Mouse (Mus musculus) left cerebral cortex, postnatal 10 days (tissue): ENCODE data around the gene Ablim2. TPM values are rescaled to one million over a fixed set of nuclear protein-coding genes. Genes with fewer than 3 reads are reported as not detected.

Source experiments
- DNase-seq, 2 experiments: peaks; one replicate each; pipeline ENCODE4 v3.0.0; 2021 to 2022; ENCODE audit warnings: low spot score in 2 of 2, mixed read lengths in 1 of 2; ENCODE audit errors: extremely low spot score in 1 of 2
- intact Hi-C: fragments of 180-260 bp; cut with DNase I; formaldehyde crosslinking; loops from one replicate; pipeline ENCODE4 v1.15.1; 2025
- total RNA-seq, 2 experiments: library from RNA; stranded (reverse); gene quantifications; 2 replicates each; pipeline ENCODE4 v1.2.3; 2021

The Ablim2 gene
- total RNA-seq, 2 experiments from 2014 or later, result 73.1 to 80.7 TPM

DNA sequence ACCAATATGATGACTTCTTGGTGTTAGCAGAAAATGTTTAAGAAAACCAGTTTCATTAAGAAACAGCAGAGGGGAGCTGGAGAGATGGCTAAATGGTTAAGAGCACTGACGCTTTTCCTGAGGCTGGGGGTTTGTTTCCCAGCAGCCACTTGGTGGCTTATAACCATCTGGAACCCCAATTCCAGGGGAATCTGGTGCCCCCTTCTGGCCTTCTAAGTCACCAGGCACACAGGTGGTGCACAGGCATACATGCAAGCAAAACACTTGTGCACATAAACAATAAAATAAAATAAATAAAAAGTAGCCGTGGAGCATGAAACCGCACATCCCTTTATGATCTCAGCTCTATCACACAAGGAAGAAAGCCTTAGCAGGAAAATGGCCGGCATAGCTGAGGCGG lies 3.6 kb downstream of the Ablim2 start:
- intact Hi-C loops, result no loop called here

DNA sequence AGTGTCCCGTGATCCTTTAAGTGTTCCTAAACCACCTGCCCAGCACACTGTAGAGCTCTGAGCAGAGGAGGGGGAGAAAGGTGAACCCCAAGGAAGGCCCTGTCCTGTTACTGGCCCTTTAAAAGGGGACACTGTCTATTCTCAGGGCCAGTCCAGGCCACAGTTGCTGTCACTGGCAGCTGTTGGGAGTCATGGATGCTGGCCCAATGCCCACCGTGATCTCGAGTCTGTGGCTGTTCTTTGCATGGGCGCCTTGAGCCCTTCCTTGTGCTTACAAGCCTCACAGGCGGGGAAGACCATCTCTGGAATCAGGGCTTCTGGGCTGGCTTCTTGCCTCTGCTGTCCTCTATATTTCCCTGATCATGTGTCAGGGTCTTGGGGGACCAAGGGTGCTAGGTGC lies 4.7 kb downstream of the Ablim2 start:
- intact Hi-C loops, result no loop called here
- peak in 1 of 2 experiments; percentile 61 for DNase-seq

More for the DNA sequence above, 3.6 kb downstream of the Ablim2 start:
- DNase-seq, result no peak

- intact Hi-C loops, result no loop called here
- DNase-seq, result no peak
Observed at GRCm38 (mm10) chr5:35762850-35763249, 5.2 kb downstream of the Ablim2 start.

DNA sequence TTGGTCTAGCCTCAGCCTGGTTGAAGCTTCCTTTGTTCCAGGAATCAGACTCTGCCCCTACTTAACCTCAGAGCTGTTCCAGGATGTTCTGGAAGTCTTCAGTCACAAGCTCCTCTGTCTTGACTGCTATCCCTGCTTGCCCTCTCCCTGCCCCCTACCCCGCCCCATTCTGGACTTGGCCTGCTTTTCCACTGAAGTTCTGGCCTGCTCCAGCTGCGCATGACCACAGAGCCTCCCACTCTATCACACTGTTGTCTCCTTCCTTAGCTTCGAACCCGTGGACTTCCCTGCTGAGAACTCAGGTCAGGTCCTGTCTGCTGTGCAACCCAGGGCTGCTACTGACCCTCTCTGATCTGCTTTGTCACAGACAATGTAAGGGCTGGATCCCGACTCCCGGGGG lies 8.2 kb downstream of the Ablim2 start:
- intact Hi-C loops, result no loop called here
- no peak for DNase-seq

DNA sequence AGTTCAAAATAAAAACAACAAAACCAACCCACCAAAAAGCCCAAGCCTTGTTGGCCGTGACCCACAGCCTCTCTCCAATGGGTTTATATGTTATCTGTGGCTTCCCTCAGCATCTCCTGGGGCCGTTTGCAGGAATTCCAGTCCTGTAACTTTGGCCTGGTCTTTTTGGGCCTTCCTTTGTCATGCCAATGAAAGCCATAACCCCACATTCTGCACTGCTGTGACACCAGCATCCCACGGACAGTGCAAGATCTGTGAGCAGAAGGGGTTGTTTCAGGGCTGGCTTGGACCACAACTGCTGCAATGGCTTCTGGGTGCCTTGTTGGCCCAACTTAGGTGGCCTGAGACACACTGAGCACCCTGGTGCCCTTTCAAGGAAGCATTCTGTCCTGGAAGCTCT lies 10.8 kb downstream of the Ablim2 start:
- no peak for DNase-seq
- intact Hi-C loops, result no loop called here

- no peak for DNase-seq
- intact Hi-C loops, result no loop called here
Observed at GRCm38 (mm10) chr5:35768997-35769396, 11.3 kb downstream of the Ablim2 start.

GRCm38 (mm10) chr5:35770246-35770645 lies 12.6 kb downstream of the Ablim2 start:
- no peak for DNase-seq
- intact Hi-C loops, result no loop called here

DNA sequence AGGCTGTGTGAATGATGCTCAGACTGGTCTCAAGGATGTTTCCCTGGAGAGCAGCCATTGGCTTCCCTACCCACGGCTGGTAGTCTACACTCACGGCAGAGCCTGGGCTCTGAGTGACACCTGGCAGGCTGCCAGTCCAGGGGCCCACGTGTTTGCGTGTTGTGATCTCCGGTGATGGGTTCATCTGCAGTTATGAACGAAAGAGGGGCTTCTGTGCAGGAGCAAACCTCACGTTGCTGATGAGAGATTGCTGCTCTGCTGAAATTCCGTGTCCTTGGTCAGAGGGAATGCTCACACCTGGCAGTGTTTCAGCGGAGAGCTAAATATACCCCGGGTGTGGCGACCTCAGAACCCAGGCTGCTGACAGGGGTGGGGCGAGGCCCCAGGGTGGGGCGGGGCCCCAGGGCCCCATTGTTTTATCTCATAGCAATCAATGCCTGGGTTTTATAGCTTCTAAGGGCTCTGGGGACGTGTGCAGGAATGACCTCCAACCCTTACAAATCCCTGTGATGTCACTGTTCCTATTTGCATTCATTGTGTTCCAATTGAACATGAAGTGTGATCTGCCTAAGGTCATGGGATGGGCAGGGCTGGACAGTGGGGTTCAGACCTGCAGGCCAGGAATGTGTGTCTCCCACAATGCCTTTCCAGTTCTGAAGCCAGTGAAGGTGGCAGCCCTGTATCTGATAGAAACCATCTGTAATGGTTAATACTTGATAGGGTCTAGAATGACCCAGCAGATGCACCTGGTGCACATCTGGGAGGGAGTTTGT lies 13.4 kb downstream of the Ablim2 start:
- intact Hi-C loops, result no loop called here
- DNase-seq, result no peak

GRCm38 (mm10) chr5:35773274-35774136 lies 15.8 kb downstream of the Ablim2 start:
- DNase-seq, result no peak

DNA sequence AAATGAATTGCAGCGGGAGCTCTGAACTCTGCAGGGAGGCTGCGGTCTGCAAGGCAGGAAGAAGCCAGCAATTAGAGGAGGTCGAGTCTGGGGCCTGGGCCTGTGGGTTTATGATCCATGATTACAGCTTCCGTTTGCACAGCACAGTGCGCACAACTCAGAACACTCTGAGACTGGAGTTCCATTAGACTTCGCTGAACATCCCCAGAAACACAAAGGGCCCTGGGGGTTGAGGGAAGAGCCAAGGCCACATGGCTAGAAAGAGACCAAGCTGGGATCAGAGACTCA lies 16.4 kb downstream of the Ablim2 start:
- DNase-seq, result no peak
- intact Hi-C loops, result no loop called here

More at GRCm38 (mm10) chr5:35773274-35774136, 15.8 kb downstream of the Ablim2 start:
- intact Hi-C loops, result no loop called here

DNA sequence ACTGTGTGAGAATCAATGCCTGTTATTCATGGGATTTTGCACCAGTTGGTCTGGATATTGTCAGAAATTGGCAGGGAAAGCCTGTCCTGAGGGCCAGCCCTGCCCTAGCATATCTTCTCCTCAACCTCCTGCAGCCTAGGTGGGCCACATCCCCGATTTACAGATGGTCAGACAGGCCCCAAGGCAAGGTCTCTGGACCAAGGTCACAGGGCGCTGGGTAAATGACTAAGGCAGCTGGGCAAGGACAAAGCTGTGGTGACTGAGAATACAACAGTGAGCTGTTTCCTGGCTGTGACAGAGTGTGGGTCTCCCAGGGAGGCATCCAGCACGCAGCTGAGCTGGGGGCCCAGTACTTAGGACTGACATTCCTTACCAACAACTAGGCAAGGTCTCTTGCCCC lies 23.4 kb downstream of the Ablim2 start:
- intact Hi-C loops, result no loop called here
- no peak for DNase-seq

GRCm38 (mm10) chr5:35782648-35783180 lies 25.0 kb downstream of the Ablim2 start:
- DNase-seq, result no peak
- intact Hi-C loops, result no loop called here

GRCm38 (mm10) chr5:35785853-35786252 lies 28.2 kb downstream of the Ablim2 start:
- DNase-seq, result no peak
- intact Hi-C loops, result no loop called here

DNA sequence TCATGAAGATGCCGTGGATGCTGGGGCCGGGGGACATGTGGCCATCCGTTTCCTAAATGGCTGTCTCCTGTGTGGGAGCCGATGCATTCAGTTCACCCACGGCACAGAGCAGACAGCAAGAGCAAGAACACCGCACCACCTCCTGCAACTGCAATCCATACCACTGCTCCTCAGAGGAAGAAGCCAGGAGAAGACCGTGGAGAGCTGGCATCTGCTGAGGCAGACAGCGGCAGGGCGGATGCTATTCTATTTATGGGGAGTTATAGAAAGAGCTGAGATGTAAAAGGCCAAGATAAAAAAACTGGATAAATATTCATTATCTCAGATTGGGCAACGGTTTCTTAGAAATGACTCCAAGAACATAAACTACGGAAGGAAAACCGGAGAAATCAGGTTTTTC lies 30.2 kb downstream of the Ablim2 start:
- DNase-seq, result no peak
- intact Hi-C loops, result no loop called here

GRCm38 (mm10) chr5:35788719-35789118 lies 31.0 kb downstream of the Ablim2 start:
- intact Hi-C loops, result no loop called here
- no peak for DNase-seq

GRCm38 (mm10) chr5:35789697-35790096 lies 32.0 kb downstream of the Ablim2 start:
- no peak for DNase-seq
- intact Hi-C loops, result no loop called here

- DNase-seq, result no peak
- intact Hi-C loops, result no loop called here
Observed at GRCm38 (mm10) chr5:35790387-35791065, 32.8 kb downstream of the Ablim2 start.

DNA sequence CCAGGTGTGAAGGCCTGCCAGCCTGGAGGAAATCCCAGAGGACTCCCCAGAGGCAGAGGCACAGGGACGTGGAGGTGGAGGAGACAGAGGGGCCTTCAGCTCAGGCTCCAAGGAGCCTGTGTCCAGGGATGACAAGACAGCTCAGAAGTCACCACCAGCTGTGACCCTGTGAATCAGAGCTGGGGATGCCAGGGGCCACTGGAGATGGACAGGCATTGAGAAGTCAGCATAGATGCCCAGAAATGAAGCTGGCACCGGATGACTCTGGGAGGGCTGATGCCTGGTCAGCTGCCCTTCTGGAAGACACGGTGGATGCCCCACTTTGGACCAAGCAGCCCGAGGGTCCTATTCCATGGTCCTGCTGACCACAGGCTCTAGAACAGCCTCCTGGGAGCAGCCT lies 36.3 kb downstream of the Ablim2 start:
- intact Hi-C loops, result loop anchor here (2.0 kb wide), 1 partner anchor 63 kb away; no protein-coding TSS in a partner anchor
- DNase-seq, result no peak

- no peak for DNase-seq
- intact Hi-C loops, result loop anchor here (2.0 kb wide), 1 partner anchor 62 kb away; no protein-coding TSS in a partner anchor
Observed at GRCm38 (mm10) chr5:35794942-35795341, 37.3 kb downstream of the Ablim2 start.
